Mouse (Mus musculus) CH12.LX (cell line): ENCODE results near the gene Zcchc7. TPM values are rescaled to one million over a fixed set of nuclear protein-coding genes. Genes with fewer than 3 reads are reported as not detected.

ENCODE experiments used
- DNase-seq: peaks from one replicate; pipeline ENCODE4 v3.0.0-alpha.2; 2013; ENCODE audit errors: extremely low read depth
- H3K27ac ChIP-seq: 2 replicates; pipeline ENCODE4 v1.5.1; 2012; ENCODE audit warnings: low read depth, mild to moderate bottlenecking, control low read depth, moderate library complexity; ENCODE audit not compliant: insufficient read depth
- H3K27me3 ChIP-seq: replicated peaks from 2 replicates; pipeline ENCODE3; 2012; ENCODE audit warnings: inconsistent platforms
- H3K36me3 ChIP-seq, 2 experiments: replicated peaks in 1 of 2; 2 replicates each; pipeline versions ENCODE3 to v1.6.1; 2012; ENCODE audit warnings: inconsistent platforms in 1 of 2, low read length in 1 of 2, mild to moderate bottlenecking in 1 of 2, mixed read lengths in 1 of 2, moderate library complexity in 1 of 2; ENCODE audit not compliant: control insufficient read depth in 1 of 2, insufficient read depth in 1 of 2
- H3K4me1 ChIP-seq, 2 experiments: 2 replicates each; pipeline ENCODE4 v1.6.1; 2012; ENCODE audit warnings: inconsistent platforms in 1 of 2, moderate library complexity in 1 of 2; ENCODE audit not compliant: insufficient read depth in 2 of 2, control insufficient read depth in 1 of 2
- H3K4me2 ChIP-seq: 2 replicates; pipeline ENCODE4 v1.6.1; 2012; ENCODE audit warnings: low read depth, mild to moderate bottlenecking, control low read depth; ENCODE audit not compliant: poor library complexity, insufficient read depth, severe bottlenecking
- H3K4me3 ChIP-seq, 3 experiments: fragments of 150-350 bp in 1 of 3; sonication (generic) in 1 of 3; replicated peaks in 1 of 3; 2 replicates each; pipeline versions ENCODE3 to v1.5.1; 2011 to 2012; ENCODE audit warnings: low read depth in 2 of 3, low read length in 2 of 3, mild to moderate bottlenecking in 2 of 3, moderate library complexity in 2 of 3, control low read depth in 1 of 3, improper control_type of control experiment in 1 of 3, inconsistent platforms in 1 of 3, mixed read lengths in 1 of 3; ENCODE audit not compliant: poor library complexity in 1 of 3
- H3K79me2 ChIP-seq: replicated peaks from 2 replicates; pipeline ENCODE4 v1.6.1; 2012; ENCODE audit warnings: mild to moderate bottlenecking, moderate library complexity; ENCODE audit not compliant: control insufficient read depth, poor library complexity, insufficient read depth, severe bottlenecking; ENCODE audit errors: extremely low read depth
- H3K9ac ChIP-seq: 2 replicates; pipeline ENCODE4 v1.6.1; 2012; ENCODE audit warnings: low read depth, mild to moderate bottlenecking, control low read depth, moderate library complexity; ENCODE audit not compliant: insufficient read depth
- H3K9me3 ChIP-seq: replicated peaks from 2 replicates; pipeline ENCODE3; 2012; ENCODE audit warnings: low read length, inconsistent platforms, mixed read lengths
- CHD2 ChIP-seq: IDR thresholded peaks from 2 replicates; pipeline ENCODE4 v1.6.1; 2011; ENCODE audit warnings: low read length, improper control_type of control experiment
- CTCF ChIP-seq, 2 experiments: IDR thresholded peaks in 1 of 2; conservative IDR thresholded peaks in 1 of 2; 2 replicates each; pipeline ENCODE4 v1.5.1; 2011 to 2012; ENCODE audit warnings: low read depth in 2 of 2, low read length in 2 of 2, improper control_type of control experiment in 1 of 2, inconsistent platforms in 1 of 2, mild to moderate bottlenecking in 1 of 2, moderate library complexity in 1 of 2
- ELF1 ChIP-seq: IDR thresholded peaks from 2 replicates; pipeline ENCODE4 v1.6.1; 2014; ENCODE audit warnings: low read depth, mild to moderate bottlenecking, inconsistent platforms, low read length, improper control_type of control experiment
- EP300 ChIP-seq: IDR thresholded peaks from 2 replicates; pipeline ENCODE4 v1.6.1; 2011; ENCODE audit warnings: low read length, improper control_type of control experiment
- GABPA ChIP-seq: IDR thresholded peaks from 2 replicates; pipeline ENCODE4 v1.6.1; 2012; ENCODE audit warnings: low read depth, low read length, improper control_type of control experiment, inconsistent platforms; ENCODE audit not compliant: insufficient replicate concordance
- HCFC1 ChIP-seq: IDR thresholded peaks from 2 replicates; pipeline ENCODE4 v1.6.1; 2012; ENCODE audit warnings: low read depth, mild to moderate bottlenecking, inconsistent platforms, low read length, improper control_type of control experiment
- IRF4 ChIP-seq: IDR thresholded peaks from 2 replicates; pipeline ENCODE4 v1.6.1; 2014; ENCODE audit warnings: low read depth, mild to moderate bottlenecking, inconsistent platforms, low read length, improper control_type of control experiment
- MAFK ChIP-seq: IDR thresholded peaks from 2 replicates; pipeline ENCODE4 v1.6.1; 2011; ENCODE audit warnings: low read length, improper control_type of control experiment; ENCODE audit not compliant: insufficient replicate concordance
- MAX ChIP-seq: IDR thresholded peaks from 2 replicates; pipeline ENCODE4 v1.6.1; 2011; ENCODE audit warnings: low read length, improper control_type of control experiment
- MXI1 ChIP-seq: IDR thresholded peaks from 2 replicates; pipeline ENCODE4 v1.6.1; 2011; ENCODE audit warnings: mild to moderate bottlenecking, low read depth, low read length, improper control_type of control experiment
- MYC ChIP-seq: IDR thresholded peaks from 2 replicates; pipeline ENCODE4 v1.6.1; 2011; ENCODE audit warnings: low read depth, mild to moderate bottlenecking, improper control_type of control experiment, low read length
- PAX5 ChIP-seq: IDR thresholded peaks from 2 replicates; pipeline ENCODE4 v1.6.1; 2012; ENCODE audit warnings: low read length, inconsistent platforms, mixed read lengths
- TBP ChIP-seq: conservative IDR thresholded peaks from 2 replicates; pipeline ENCODE4 v1.6.1; 2011; ENCODE audit warnings: low read depth, low read length, improper control_type of control experiment
- TCF12 ChIP-seq: IDR thresholded peaks from 2 replicates; pipeline ENCODE4 v1.6.1; 2014; ENCODE audit warnings: low read depth, mild to moderate bottlenecking, inconsistent platforms, low read length, improper control_type of control experiment
- UBTF ChIP-seq: IDR thresholded peaks from 2 replicates; pipeline ENCODE4 v1.6.1; 2012; ENCODE audit warnings: low read depth, mild to moderate bottlenecking, inconsistent platforms, low read length, improper control_type of control experiment, moderate library complexity
- USF1 ChIP-seq: IDR thresholded peaks from 2 replicates; pipeline ENCODE4 v1.6.1; 2014; ENCODE audit warnings: low read depth, mild to moderate bottlenecking, inconsistent platforms, low read length, improper control_type of control experiment
- USF2 ChIP-seq: conservative IDR thresholded peaks from 2 replicates; pipeline ENCODE4 v1.6.1; 2011; ENCODE audit warnings: low read depth, low read length, improper control_type of control experiment
- ZKSCAN1 ChIP-seq: IDR thresholded peaks from 2 replicates; pipeline ENCODE4 v1.6.1; 2012; ENCODE audit warnings: low read depth, inconsistent platforms, low read length, improper control_type of control experiment, borderline replicate concordance
- dilution Hi-C: fragments of 300-500 bp; cut with MboI; formaldehyde crosslinking; loops from 2 replicates; pipeline ENCODE4 v1.14.3; 2020; ENCODE audit warnings: low sequenced_read_pairs; ENCODE audit not compliant: extremely low pct_unique_long_range_greater_than_20kb, extremely low pct_ligation_motif_present
- in situ Hi-C: fragments of 300-500 bp; cut with MboI; formaldehyde crosslinking; loops from 3 replicates; pipeline ENCODE4 v1.14.3; 2019; ENCODE audit warnings: low sequenced_read_pairs, low pct_ligation_motif_present, low pct_unique_long_range_greater_than_20kb, mixed read lengths
- polyA plus RNA-seq: library from polyadenylated mRNA; unstranded; fragments of >175 nt; gene quantifications from 2 replicates; pipeline ENCODE4 v1.2.1, GENCODE M21; 2012; ENCODE audit warnings: low read depth; ENCODE audit not compliant: insufficient read length
- total RNA-seq, 2 experiments: library from RNA; depleted of rRNA; stranded (reverse); fragments of 300-350 nt in 1 of 2; fragments of >200 nt in 1 of 2; gene quantifications; 2 replicates each; pipeline ENCODE4 v1.2.3; 2012 to 2014

Zcchc7 gene
- total and polyA plus RNA-seq, 3 experiments, result 21.0 to 27.6 (median 25.2) TPM

DNA sequence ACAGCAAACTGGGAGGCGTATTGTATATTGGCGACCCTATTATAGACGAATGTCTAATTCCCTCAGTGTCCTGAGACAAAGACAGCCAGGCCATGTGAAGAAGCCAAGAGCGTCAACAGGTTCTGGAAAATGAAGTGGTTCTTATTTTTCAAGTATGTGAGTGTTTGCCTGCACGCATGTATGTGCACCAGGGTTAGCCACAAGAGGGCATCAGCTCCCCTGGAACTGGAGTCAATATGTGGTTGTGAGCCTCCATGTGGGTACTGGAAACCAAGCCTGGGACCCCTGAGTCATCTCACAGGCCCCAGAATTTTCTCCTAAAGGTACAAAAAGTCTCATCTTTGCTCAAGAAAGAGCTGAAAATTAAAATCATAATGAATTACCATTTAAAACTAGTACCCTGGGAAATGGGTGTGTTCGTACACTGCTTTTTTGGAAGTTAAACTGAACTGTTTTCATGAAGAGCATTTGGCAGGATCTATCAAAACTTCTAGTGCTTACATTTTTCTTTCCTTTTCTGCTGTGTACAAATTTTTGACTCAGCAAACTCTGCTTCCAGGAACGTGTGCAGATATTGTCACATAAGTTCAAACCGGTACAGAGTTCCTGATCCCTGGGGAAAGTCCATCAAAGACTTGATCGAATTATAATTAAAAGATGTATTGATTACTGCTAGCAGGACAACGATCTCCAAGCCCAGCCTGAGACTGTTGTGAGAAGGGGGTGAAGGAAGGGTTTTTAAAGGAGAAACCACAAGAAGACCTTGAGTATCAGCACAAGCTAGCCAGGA is 221.4 kb downstream of the Zcchc7 start:
- peaks cover 7 to 27% of the 10 kb centered on the region in 2 experiments; a peak in 3 of 4 replicates for H3K4me1 ChIP-seq
- DNase-seq, result no peak
- H3K4me2 ChIP-seq, result no peak overlapping the region
- H3K36me3 ChIP-seq, result peaks cover 0 to 20% of the 10 kb centered on the region in 2 experiments
- dilution Hi-C loops (no loop called here), in situ Hi-C loops (loop anchor here (10.0 kb wide), 1 partner anchor 302 kb away; no protein-coding TSS in a partner anchor)
- H3K9me3 ChIP-seq, result peaks cover 34% of the 10 kb centered on the region
- H3K4me3 ChIP-seq, result no peak overlapping the region
- H3K27me3 ChIP-seq, result no peaks in the 10 kb centered on the region
- H3K79me2 ChIP-seq, result no peaks in the 10 kb centered on the region
- TF ChIP-seq TCF12, result no peak
- no peak for TF ChIP-seq MXI1
- TF ChIP-seq CTCF (conservative IDR thresholded peaks at IDR 0.05 in 1 of 2, IDR thresholded peaks at IDR 0.05 in 1 of 2; ENCODE audit: low read depth in 2 of 2, low read length in 2 of 2), result peak in 1 of 2 experiments; percentile 38; a peak in 2 of 4 replicates
- TF ChIP-seq, all 38 proteins: peak for 1
- H3K27ac ChIP-seq, result no peak overlapping the region
- no peak overlapping the region for H3K9ac ChIP-seq

DNA sequence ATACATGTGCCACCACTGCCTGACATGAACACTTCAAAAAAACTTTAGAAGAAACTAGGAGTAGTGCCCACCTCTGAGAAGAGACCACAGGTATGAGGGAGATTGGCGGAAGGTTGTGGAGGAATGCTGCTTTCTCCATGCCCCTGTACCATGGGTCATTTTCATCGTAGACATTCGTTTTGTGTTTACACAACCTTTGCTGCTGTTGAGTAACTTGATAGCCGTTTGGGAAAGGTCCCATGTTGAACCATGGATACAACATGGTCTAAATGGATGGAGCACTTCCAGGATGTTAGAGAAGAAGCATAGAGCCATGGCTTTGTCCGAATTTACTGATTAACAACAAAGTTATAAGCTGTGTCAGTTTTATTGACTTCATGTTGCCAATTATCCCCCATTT is 222.5 kb downstream of the Zcchc7 start:
- Histone ChIP-seq H3K4me3 (no peak overlapping the region), H3K9ac (no peak overlapping the region), H3K27ac (no peak overlapping the region), H3K4me2 (no peak overlapping the region), H3K36me3 (peaks cover 0 to 16% of the 10 kb centered on the region in 2 experiments), H3K4me1 (peaks cover 11 to 32% of the 10 kb centered on the region in 2 experiments), H3K9me3 (peaks cover 23% of the 10 kb centered on the region), H3K27me3 (no peaks in the 10 kb centered on the region), H3K79me2 (no peaks in the 10 kb centered on the region)
- dilution Hi-C loops (no loop called here), in situ Hi-C loops (loop anchor here (10.0 kb wide), 1 partner anchor 303 kb away; no protein-coding TSS in a partner anchor)
- no peak for TF ChIP-seq PAX5
- TF ChIP-seq ELF1, result no peak
- DNase-seq, result no peak

DNA sequence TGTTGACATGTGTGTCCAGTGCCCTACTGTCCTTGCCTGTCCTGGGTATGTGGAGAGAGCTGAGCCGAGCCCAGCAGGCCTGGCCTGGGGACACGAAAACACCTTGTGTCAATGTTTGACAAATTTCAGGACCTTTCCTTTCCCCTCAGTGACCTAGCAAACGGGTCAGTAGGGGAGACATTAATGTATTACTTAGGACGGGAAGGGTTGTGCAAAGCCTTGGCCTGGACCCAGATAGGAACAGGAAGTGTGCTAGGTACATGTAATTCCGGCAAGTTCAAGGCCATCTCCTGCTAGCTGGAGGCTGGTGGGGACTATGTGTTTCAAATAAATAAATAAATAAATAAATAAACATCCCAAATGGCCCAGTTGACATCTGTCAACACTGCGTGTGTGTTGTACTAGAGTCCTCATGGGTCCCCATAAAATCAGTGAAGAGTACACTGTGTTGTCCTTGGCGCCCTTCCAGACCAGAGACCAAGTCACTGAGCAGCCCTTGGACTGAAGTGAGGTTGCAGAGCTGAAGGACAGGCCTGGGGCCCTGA is 224.2 kb downstream of the Zcchc7 start:
- dilution Hi-C loops (no loop called here), in situ Hi-C loops (loop anchor here (10.0 kb wide), 1 partner anchor 305 kb away; no protein-coding TSS in a partner anchor)
- Histone ChIP-seq H3K4me1 (peaks cover 17 to 44% of the 10 kb centered on the region in 2 experiments), H3K79me2 (no peaks in the 10 kb centered on the region), H3K27ac (no peak overlapping the region)
- TF ChIP-seq USF1 (no peak), USF2 (no peak), EP300 (no peak), CHD2 (no peak), IRF4 (no peak), HCFC1 (no peak), ELF1 (no peak), MYC (no peak), MAFK (no peak), TBP (no peak), ZKSCAN1 (no peak), GABPA (no peak), MAX (no peak), UBTF (no peak)
- TF ChIP-seq, all 38 proteins: peak for 0
- Histone ChIP-seq H3K9ac (no peak overlapping the region), H3K4me3 (no peak overlapping the region), H3K36me3 (peaks cover 7 to 21% of the 10 kb centered on the region in 2 experiments), H3K27me3 (no peaks in the 10 kb centered on the region), H3K9me3 (peaks cover 10% of the 10 kb centered on the region), H3K4me2 (no peak overlapping the region)
- DNase-seq, result no peak
